Mouse (Mus musculus): ENCODE results near the gene Kif26a.

The Kif26a gene

GRCm38 (mm10) chr12:112164840-112165219 lies 18.8 kb downstream of the Kif26a start:
- DNase-seq (ENCODE audit: low spot score): no peak

GRCm38 (mm10) chr12:112169240-112169639 lies 23.2 kb downstream of the Kif26a start:
- DNase-seq (ENCODE audit: low spot score): no peak

GRCm38 (mm10) chr12:112170671-112171574 lies 24.9 kb downstream of the Kif26a start:
- no peak for DNase-seq (ENCODE audit: low spot score)

GRCm38 (mm10) chr12:112171657-112172056 lies 25.6 kb downstream of the Kif26a start:
- no peak for DNase-seq (ENCODE audit: low spot score)

- DNase-seq (ENCODE audit: low spot score): no peak
These were observed 26.2 kb downstream of the Kif26a start for GRCm38 (mm10) chr12:112172214-112172613.

DNA sequence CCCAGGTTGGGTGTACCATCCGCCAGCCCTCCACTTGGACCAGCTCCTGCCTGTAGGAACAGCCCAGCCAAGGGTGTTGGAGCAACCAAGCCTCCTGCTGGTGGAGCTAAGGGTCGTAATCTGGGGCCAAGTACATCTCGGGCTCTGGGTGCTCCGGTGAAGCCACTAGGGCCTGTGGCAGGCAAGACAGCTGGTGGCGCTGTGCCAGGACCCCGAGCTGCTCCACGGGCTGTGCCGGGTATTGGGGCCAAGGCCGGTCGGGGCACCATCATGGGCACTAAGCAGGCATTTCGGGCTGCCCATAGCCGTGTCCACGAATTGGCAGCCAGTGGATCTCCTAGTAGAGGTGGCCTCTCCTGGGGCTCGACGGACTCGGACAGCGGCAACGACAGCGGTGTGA lies 31.7 kb downstream of the Kif26a start:
- no peak for DNase-seq (ENCODE audit: low spot score)

- DNase-seq (ENCODE audit: low spot score): no peak
These were observed 33.7 kb downstream of the Kif26a start for GRCm38 (mm10) chr12:112179687-112180086.

- DNase-seq (ENCODE audit: low spot score): no peak
These were observed 36.1 kb downstream of the Kif26a start for GRCm38 (mm10) chr12:112181921-112182608.

GRCm38 (mm10) chr12:112182609-112182955 lies 36.6 kb downstream of the Kif26a start:
- DNase-seq (ENCODE audit: low spot score): no peak

- no peak for DNase-seq (ENCODE audit: low spot score)
These were observed 37.7 kb downstream of the Kif26a start for GRCm38 (mm10) chr12:112183675-112184074.

DNA sequence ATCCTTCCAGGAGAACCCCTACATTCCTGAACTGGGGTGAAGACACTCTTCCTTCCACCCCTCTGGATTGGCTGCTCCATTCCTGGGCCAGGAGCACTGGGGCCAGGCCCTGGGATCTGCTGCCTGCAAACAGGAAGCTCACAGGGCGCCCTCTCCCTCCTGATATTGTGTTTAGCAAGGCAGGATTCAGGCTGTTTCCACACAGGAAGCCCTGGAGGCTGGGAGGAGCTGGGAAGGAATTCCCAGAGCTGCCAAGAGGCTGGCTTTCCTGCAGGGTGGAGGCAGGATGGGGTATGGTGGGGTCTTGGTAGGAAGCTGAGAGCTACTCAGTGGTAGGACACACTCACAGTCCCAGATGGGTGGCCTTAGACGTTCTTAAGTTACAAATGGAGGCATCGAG lies 38.4 kb downstream of the Kif26a start:
- no peak for DNase-seq (ENCODE audit: low spot score)

DNA sequence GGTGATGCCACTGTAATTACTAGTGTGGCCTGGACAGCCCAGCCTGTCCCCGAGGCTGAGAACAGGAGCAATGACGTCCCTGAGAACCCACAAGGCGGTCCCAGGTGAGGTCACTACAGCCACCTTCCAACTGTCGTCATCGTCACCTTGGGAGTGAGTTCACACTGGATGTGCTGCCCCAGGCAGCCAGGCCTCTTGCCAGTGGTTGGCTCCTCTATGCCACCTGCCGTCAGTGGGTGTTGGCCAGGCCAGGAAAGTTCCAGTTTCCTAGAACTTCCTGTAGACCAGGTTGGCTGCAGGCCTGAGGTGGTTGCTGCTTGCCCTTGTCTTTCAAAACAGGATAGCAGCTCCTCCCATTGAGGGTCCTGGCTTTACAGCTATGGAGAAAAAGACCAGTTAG lies 40.9 kb downstream of the Kif26a start:
- DNase-seq (ENCODE audit: low spot score): no peak

DNA sequence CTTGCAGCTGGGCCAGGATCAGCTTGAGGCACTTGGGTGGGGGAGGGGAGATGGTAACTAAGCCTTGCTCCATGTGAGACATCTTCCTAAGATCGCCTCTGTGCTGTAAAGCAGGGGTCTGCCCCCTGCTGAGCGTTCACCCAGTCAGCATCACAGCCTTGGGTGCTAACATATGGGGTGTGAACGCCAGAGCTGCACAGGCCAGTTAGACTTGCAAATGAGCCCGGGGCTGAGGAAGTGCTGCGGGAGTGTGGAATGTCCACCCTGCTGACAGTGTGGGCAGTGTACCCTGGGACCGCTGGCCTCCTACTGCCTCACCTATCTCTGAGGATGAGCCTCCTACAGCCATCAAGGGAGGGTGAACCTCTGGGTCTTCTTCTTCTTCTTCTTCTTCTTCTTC lies 45.7 kb downstream of the Kif26a start:
- DNase-seq (ENCODE audit: low spot score): no peak

DNA sequence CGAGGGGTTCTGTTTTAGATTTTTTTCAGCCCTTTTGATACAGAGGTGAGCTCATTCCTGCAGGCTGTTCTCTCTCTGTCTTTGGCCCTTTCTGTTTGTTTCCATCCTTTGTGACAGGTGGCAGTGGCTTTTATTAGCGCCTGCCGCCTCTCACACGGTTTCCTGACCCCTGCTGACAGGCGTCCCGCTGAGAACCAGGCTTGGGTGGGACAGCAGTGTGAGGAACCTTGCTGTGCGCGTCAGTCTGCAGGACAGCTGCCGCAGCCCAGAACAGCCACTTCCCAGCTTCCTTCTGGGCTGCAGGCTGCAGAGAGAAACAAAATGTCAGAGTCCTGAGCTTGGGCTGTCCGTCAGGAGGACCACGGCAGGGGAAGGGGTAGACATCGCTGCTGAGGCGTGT lies 49.0 kb downstream of the Kif26a start:
- DNase-seq (ENCODE audit: low spot score): no peak

DNA sequence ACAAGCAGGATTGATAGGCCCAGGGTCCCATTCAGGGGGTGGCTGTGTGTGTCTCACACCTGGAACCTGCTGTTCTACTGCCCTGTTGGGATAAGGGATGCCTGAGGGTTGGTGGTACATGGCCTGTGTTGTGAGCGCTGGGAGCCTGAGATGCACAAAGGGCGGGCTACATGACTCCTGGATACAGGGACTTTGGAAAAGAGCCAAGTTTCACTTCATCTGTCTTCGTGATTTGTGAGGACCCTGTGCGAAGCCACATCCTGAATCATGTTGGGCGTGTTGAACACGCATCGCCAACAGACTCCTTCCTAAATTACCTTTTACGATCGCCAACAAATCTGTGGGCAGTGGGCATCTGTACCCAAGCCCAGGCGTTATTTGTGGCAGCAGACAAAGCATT lies 50.6 kb downstream of the Kif26a start:
- DNase-seq (ENCODE audit: low spot score): no peak

DNA sequence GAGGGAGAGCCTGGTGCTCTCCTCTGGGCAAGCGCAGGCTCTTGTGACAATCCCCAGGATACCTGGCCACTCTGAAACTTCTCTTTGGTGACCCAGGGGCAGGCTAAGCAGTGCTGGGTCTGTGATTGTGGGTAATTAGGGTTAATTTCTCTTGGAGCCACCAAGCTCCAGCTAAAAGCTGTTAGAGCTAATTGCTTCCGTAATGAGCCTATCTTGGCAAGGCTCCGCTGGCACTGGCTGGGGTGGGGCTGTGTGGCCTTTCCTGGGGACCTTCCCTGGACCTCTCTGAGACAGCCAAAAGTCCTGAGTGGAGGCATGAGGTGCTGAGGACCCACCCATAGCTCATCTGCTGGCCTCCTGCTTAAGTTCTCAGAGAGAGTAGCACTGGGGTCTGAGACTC lies 53.4 kb downstream of the Kif26a start:
- DNase-seq (ENCODE audit: low spot score): no peak

DNA sequence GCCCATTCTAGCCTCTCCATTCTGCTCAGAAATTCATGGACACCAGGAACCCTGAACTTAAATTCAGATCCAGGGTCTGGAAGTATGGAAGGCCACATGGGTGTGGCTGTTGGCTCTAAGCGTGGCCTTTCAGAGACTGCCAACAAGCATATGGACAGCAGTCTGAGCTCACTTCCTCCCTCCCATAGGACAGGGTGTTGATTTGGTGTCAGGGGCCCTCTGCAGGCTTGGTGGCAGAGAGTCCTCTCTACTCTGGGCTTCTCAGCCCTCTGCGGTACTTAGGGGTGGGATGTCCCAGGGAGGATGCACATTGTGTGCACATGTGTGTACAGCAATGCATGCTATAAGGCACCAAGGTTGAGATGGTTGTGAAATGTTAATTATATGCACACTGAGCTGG lies 54.0 kb downstream of the Kif26a start:
- no peak for DNase-seq (ENCODE audit: low spot score)

- no peak for DNase-seq (ENCODE audit: low spot score)
These were observed 61.2 kb downstream of the Kif26a start for GRCm38 (mm10) chr12:112207163-112207562.

GRCm38 (mm10) chr12:112207734-112208133 lies 61.7 kb downstream of the Kif26a start:
- no peak for DNase-seq (ENCODE audit: low spot score)

DNA sequence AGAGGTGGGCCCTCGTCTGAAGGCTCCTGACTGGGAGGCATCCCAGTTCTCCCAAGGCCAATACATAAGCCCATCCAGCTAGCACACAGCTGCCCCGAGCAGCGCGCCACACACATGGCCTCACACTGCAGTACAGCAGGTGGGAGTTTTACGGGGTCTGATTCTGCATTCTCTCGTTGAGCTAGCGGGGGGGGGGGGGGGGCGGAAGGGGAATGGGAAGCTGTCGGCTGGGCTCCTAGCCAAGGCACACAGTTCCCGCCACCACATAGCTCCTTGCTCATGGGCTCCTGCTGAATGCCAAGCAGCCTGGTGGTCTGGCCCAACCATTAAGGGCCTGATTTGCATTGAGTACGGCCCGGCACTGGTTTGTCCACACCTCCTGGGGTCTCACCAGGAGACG lies 64.6 kb downstream of the Kif26a start:
- no peak for DNase-seq (ENCODE audit: low spot score)

DNA sequence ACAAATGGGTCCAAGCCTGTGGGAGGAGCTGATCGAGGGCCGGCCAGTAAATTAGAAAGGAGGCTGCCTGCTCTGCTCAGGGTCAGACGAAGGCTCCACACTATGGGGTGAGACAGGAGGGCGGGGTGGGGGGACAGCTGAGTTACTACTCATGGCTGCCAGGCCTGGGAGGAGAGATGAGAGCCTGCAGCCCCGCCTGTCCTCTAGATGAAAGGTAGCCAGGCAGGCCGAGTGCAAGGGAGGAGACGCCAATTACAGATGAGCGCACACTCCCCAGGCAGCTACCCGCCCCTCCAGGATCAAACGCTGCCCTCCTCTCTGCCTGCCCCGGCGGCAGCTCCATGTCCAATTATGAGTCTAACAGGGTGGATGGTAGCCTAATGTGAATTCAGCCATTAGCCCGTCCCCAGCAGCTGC lies 68.4 kb downstream of the Kif26a start:
- DNase-seq (ENCODE audit: low spot score): no peak

DNA sequence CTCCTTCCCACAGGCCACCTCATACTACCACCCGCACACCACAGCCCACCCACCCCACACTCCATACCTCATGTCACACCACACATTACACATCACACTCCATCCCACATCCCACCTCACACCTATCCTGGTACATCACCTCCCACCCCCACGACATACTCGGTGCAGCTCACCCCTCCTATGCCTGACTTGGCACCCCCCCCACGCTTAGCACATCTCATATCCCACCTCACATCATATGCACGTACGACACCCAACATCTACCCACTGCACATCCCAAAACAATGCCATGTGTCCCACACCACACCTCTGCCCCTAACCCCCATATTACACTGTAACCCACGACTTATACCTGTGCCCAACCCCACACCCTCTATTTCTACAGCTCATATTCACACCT lies 69.5 kb downstream of the Kif26a start:
- DNase-seq (ENCODE audit: low spot score): no peak

- DNase-seq (ENCODE audit: low spot score): no peak
These were observed 71.0 kb downstream of the Kif26a start for GRCm38 (mm10) chr12:112217021-112217420.

DNA sequence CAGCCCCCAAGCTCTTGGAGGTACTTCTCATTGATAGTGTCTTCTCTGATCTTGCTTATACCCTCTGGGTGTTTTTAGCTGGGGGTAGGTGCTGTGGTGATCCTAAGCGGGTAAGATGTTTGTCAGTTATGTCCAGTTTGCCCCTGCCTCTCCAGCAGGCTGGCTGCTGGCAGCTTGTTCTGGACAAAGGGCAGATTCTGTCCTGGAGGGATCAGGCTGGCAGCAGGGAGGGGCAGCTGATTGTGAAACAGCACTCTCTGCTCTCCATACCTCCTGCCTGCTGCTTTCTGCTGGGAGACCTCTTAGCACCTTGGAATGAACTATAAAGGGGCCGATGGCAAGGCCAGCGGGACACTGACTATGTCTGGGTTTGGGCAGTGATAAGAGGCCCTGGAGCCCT lies 71.7 kb downstream of the Kif26a start:
- DNase-seq (ENCODE audit: low spot score): no peak

All from layer of hippocampus, adult 9-10 months (tissue).